Comparison of ENCODE assay signal across 9 mouse cellular contexts in the genomic region with DNA sequence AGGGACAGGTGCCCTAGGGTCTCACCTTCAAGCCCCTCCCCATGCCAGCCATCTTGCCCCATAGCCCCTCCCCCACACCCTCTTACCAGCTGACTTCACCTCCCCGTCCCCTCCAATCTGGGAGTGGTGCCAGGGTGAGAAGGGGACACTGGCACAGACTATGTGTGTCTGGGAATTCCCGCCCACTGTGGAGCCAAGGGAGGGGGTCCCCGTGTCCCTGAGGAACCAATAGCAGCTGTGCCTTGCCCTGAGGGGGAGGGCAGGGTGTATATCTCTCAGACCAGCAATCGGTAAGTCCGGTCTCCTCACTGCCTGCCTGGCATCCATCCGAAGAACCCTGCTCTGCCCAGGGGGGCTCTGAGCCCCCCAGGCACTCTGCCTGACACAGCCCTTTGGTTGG. TPM values are rescaled to one million over a fixed set of nuclear protein-coding genes. Genes with fewer than 3 reads are reported as not detected.
DNase-seq lines count a peak whose midpoint lies in the region; ATAC-seq lines count a peak whose summit lies in the region.
"Had no signal": no experiment of that assay in that cellular context is flagged by ENCODE, and none has a peak within 500 bp of the region (broad histone marks: within the 10 kb centered on the region; RNA-seq: fewer than 3 reads in every experiment).

No protein-coding gene starts in this region.

- H3K27ac ChIP-seq in heart, embryonic 11.5 days (ENCODE audit: low read depth, low read length), result no peak overlapping the region
- H3K27ac ChIP-seq in forebrain, embryonic 14.5 days (ENCODE audit: low read depth, low read length), result peak overlapping the region; percentile 66; the same call in 1 of the 2 replicates
- H3K27ac ChIP-seq: embryonic facial prominence, embryonic 12.5 days had no signal

- no peak overlapping the region for H3K4me2 ChIP-seq in heart, embryonic 11.5 days
- H3K4me2 ChIP-seq in forebrain, embryonic 14.5 days (ENCODE audit: low read length), result no peak overlapping the region; the same call in 1 of the 2 replicates
- H3K4me2 ChIP-seq: embryonic facial prominence, embryonic 12.5 days had no signal

- H3K36me3 ChIP-seq in heart, embryonic 11.5 days (ENCODE audit: control insufficient read depth, insufficient read depth, low read length), result peaks cover 29% of the 10 kb centered on the region
- H3K36me3 ChIP-seq in forebrain, embryonic 14.5 days (ENCODE audit: control insufficient read depth, insufficient read depth, low read length), result peaks cover 29% of the 10 kb centered on the region

- DNase-seq in heart, adult 9 months (ENCODE audit: low spot score in 2 of 2), result peak; percentile 67 to 68
- DNase-seq in MN1 (ENCODE audit: low spot score), result peak; percentile 79
- DNase-seq in forebrain, embryonic 14.5 days (ENCODE audit: low spot score), result peak; percentile 85
- peak; percentile 66 to 86 for DNase-seq in layer of hippocampus, adult 18-20 months (ENCODE audit: low spot score in 2 of 2)
- peak; percentile 58 to 74 for DNase-seq in right cerebral cortex, adult 2 months (ENCODE audit: low spot score in 2 of 2)
- no peak for DNase-seq in ovary, adult 18-20 months (ENCODE audit: low spot score)

- no peak overlapping the region for H3K9ac ChIP-seq in heart, embryonic 11.5 days (ENCODE audit: low read depth, low read length)
- peak overlapping the region; percentile 29 for H3K9ac ChIP-seq in forebrain, embryonic 14.5 days (ENCODE audit: low read length)

- 81% methylated on average over 6 of the region's 6 CpGs for WGBS in heart, embryonic 11.5 days (ENCODE audit: insufficient replicate concordance)
- 28% methylated on average over 6 of the region's 6 CpGs for WGBS in forebrain, embryonic 14.5 days

- peaks cover 27% of the 10 kb centered on the region for H3K4me1 ChIP-seq in heart, embryonic 11.5 days (ENCODE audit: control insufficient read depth, insufficient read depth, low read length)
- H3K4me1 ChIP-seq in forebrain, embryonic 14.5 days (ENCODE audit: control insufficient read depth, insufficient read depth, low read length), result peaks cover 22% of the 10 kb centered on the region
- H3K4me1 ChIP-seq: embryonic facial prominence, embryonic 12.5 days had no signal

- ATAC-seq in heart, embryonic 11.5 days (replicated peaks; ENCODE audit: insufficient number of reproducible peaks, low FRiP score, low TSS enrichment), result no peak
- peak; percentile 49 for ATAC-seq in forebrain, embryonic 14.5 days
- no peak for ATAC-seq in inflammation-experienced regulatory T-cells, adult 6 months

- H3K27me3 ChIP-seq in heart, embryonic 11.5 days (ENCODE audit: control insufficient read depth, insufficient read depth, low read length), result no peaks in the 10 kb centered on the region
- H3K27me3 ChIP-seq in forebrain, embryonic 14.5 days (replicated peaks; ENCODE audit: control insufficient read depth, insufficient read depth, low read length), result no peaks in the 10 kb centered on the region
- H3K27me3 ChIP-seq: embryonic facial prominence, embryonic 12.5 days had no signal

- H3K9me3 ChIP-seq in heart, embryonic 11.5 days (replicated peaks; ENCODE audit: control insufficient read depth, low read length), result no peaks in the 10 kb centered on the region
- no peaks in the 10 kb centered on the region for H3K9me3 ChIP-seq in forebrain, embryonic 14.5 days (replicated peaks; ENCODE audit: control insufficient read depth, low read length)
- H3K9me3 ChIP-seq: embryonic facial prominence, embryonic 12.5 days had no signal

- H3K4me3 ChIP-seq in heart, embryonic 11.5 days (ENCODE audit: low read depth, low read length), result no peak overlapping the region
- no peak overlapping the region for H3K4me3 ChIP-seq in forebrain, embryonic 14.5 days (ENCODE audit: low read depth, low read length)
- H3K4me3 ChIP-seq: embryonic facial prominence, embryonic 12.5 days had no signal

RNA-seq across cellular contexts. Expression of gene Tsc22d4, which starts 12.4 kb away (rescaled TPM):
- polyA plus RNA-seq in heart, embryonic 11.5 days (2014; fragmentation: Nextera tagmentation; extraction: Ambion mirVana), result 139 and 147 TPM in 2 replicates
- 52.3 and 62.1 TPM in 2 replicates for polyA plus RNA-seq in forebrain, embryonic 14.5 days (2014; fragmentation: Nextera tagmentation; extraction: Ambion mirVana)
- 100 to 1,000 TPM; 164 to 187 TPM for total RNA-seq in layer of hippocampus, adult 18-20 months (2021)
- 10 to 100 TPM; 43.3 to 83.4 (median 64.7) TPM for polyA plus RNA-seq in inflammation-experienced regulatory T-cells, adult 6 months (2017; shearing (Covaris generic))

RNA-seq across cellular contexts. Expression of gene Nyap1, which starts 16.5 kb away (rescaled TPM):
- 0.47 and 1.0 TPM in 2 replicates for polyA plus RNA-seq in heart, embryonic 11.5 days (2014; fragmentation: Nextera tagmentation; extraction: Ambion mirVana)
- polyA plus RNA-seq in forebrain, embryonic 14.5 days (2014; fragmentation: Nextera tagmentation; extraction: Ambion mirVana), result 13.8 and 14.5 TPM in 2 replicates
- total RNA-seq in layer of hippocampus, adult 18-20 months (2021), result 10 to 100 TPM; 72.6 to 74.4 TPM
- under 1 TPM in 2 of 3 experiments, not detected in 1; 0.12 to 0.20 TPM for polyA plus RNA-seq in inflammation-experienced regulatory T-cells, adult 6 months (2017; shearing (Covaris generic))

RNA-seq across cellular contexts. Expression of gene Ppp1r35, which starts 20.8 kb away (rescaled TPM):
- 29.9 and 35.3 TPM in 2 replicates for polyA plus RNA-seq in heart, embryonic 11.5 days (2014; fragmentation: Nextera tagmentation; extraction: Ambion mirVana)
- polyA plus RNA-seq in forebrain, embryonic 14.5 days (2014; fragmentation: Nextera tagmentation; extraction: Ambion mirVana), result 55.1 and 60.0 TPM in 2 replicates
- 10 to 100 TPM; 23.1 to 26.4 TPM for total RNA-seq in layer of hippocampus, adult 18-20 months (2021)
- polyA plus RNA-seq in inflammation-experienced regulatory T-cells, adult 6 months (2017; shearing (Covaris generic)), result 10 to 100 TPM in 1 of 3 experiments, 1 to 10 TPM in 2; 6.0 to 10.9 (median 6.5) TPM

RNA-seq across cellular contexts. Expression of gene Mepce, which starts 29.6 kb away (rescaled TPM):
- polyA plus RNA-seq in heart, embryonic 11.5 days (2014; fragmentation: Nextera tagmentation; extraction: Ambion mirVana), result 7.4 and 9.2 TPM in 2 replicates
- 13.1 and 13.2 TPM in 2 replicates for polyA plus RNA-seq in forebrain, embryonic 14.5 days (2014; fragmentation: Nextera tagmentation; extraction: Ambion mirVana)
- 10 to 100 TPM; 52.1 to 53.6 TPM for total RNA-seq in layer of hippocampus, adult 18-20 months (2021)
- polyA plus RNA-seq in inflammation-experienced regulatory T-cells, adult 6 months (2017; shearing (Covaris generic)), result 10 to 100 TPM; 13.1 to 32.7 (median 29.8) TPM

RNA-seq across cellular contexts. Expression of gene Zcwpw1, which starts 29.7 kb away (rescaled TPM):
- polyA plus RNA-seq in heart, embryonic 11.5 days (2014; fragmentation: Nextera tagmentation; extraction: Ambion mirVana), result 12.4 and 13.7 TPM in 2 replicates
- 7.3 and 7.7 TPM in 2 replicates for polyA plus RNA-seq in forebrain, embryonic 14.5 days (2014; fragmentation: Nextera tagmentation; extraction: Ambion mirVana)
- 1 to 10 TPM; 6.1 TPM for total RNA-seq in layer of hippocampus, adult 18-20 months (2021)
- 10 to 100 TPM in 2 of 3 experiments, 1 to 10 TPM in 1; 4.7 to 12.0 (median 11.0) TPM for polyA plus RNA-seq in inflammation-experienced regulatory T-cells, adult 6 months (2017; shearing (Covaris generic))
